Mouse (Mus musculus): Measurements from ENCODE around the gene Dgcr2.

GRCm38 (mm10) chr16:17928627-17929104 lies 30.3 kb upstream of the Dgcr2 start:
- TF ChIP-seq CTCF (IDR thresholded peaks at IDR 0.05; ENCODE audit: low read depth) (peak; percentile 61), EP300 (IDR thresholded peaks at IDR 0.05; ENCODE audit: low read depth) (no peak)

Data from heart, postnatal 0 days (tissue).